Comparison of ENCODE assay signal across 12 mouse cellular contexts in the genomic region with DNA sequence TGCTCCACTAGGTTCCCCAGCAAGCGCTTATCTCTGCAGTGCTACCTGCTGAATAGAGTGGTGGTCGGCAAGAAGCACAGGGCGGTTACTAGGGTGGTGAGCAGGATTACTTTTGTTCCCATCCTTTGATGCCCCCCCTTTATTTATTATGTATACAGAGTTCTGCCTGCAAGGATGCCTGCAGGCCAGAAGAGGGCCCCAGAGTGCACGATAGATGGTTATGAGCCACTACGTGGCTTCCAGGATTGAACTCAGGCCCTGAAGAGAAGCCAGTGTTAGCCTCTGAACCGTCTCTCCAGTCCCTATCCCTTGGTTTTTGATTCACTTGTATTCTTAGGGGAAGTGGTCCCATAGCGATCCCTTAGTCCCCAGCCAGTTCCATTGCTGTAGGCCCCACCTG. TPM values are rescaled to one million over a fixed set of nuclear protein-coding genes. Genes with fewer than 3 reads are reported as not detected.
DNase-seq lines count a peak whose midpoint lies in the region; ATAC-seq and TF ChIP-seq lines count a peak whose summit lies in the region.
"Had no signal": no experiment of that assay in that cellular context is flagged by ENCODE, and none has a peak within 500 bp of the region (broad histone marks: within the 10 kb centered on the region; RNA-seq: fewer than 3 reads in every experiment).

No protein-coding gene starts in this region.

- no peaks in the 10 kb centered on the region for H3K27me3 ChIP-seq in cerebellum, adult 2 months (ENCODE audit: control insufficient read depth, insufficient read depth, low read length)
- H3K27me3 ChIP-seq in kidney, embryonic 16.5 days (ENCODE audit: insufficient read depth, low read length) = no peaks in the 10 kb centered on the region
- no peaks in the 10 kb centered on the region for H3K27me3 ChIP-seq in forebrain, embryonic 14.5 days (replicated peaks; ENCODE audit: control insufficient read depth, insufficient read depth, low read length)
- H3K27me3 ChIP-seq: embryonic facial prominence, embryonic 15.5 days; heart, embryonic 12.5 days had no signal

- H3K36me3 ChIP-seq in kidney, embryonic 16.5 days (ENCODE audit: insufficient read depth, low read length) = no peaks in the 10 kb centered on the region
- H3K36me3 ChIP-seq in forebrain, embryonic 14.5 days (ENCODE audit: control insufficient read depth, insufficient read depth, low read length) = no peaks in the 10 kb centered on the region
- H3K36me3 ChIP-seq: embryonic facial prominence, embryonic 15.5 days; heart, embryonic 12.5 days had no signal

- WGBS in cerebellum, adult 2 months = 80% methylated on average over 7 of the region's 7 CpGs
- 79% methylated on average over 7 of the region's 7 CpGs for WGBS in lung, adult 2 months
- 82% methylated on average over 7 of the region's 7 CpGs for WGBS in kidney, embryonic 16.5 days
- WGBS in forebrain, embryonic 14.5 days = 73% methylated on average over 7 of the region's 7 CpGs

- DNase-seq in cerebellum, adult 2 months = no peak
- DNase-seq in cerebellum, adult 8-10 months = no peak
- DNase-seq in lung, adult 2 months = no peak
- DNase-seq in lung, postnatal 25 days (ENCODE audit: low spot score) = no peak
- peak; percentile 13 for DNase-seq in c-Kit-positive CD71-positive TER-119-positive erythroid progenitor cells, embryonic 14.5 days (ENCODE audit: low spot score)
- peak; percentile 32 for DNase-seq in thymus, postnatal 0 days (ENCODE audit: low spot score)
- no peak for DNase-seq in forebrain, embryonic 14.5 days (ENCODE audit: low spot score)
- DNase-seq: kidney, postnatal 14 days had no signal

- no peaks in the 10 kb centered on the region for H3K4me1 ChIP-seq in cerebellum, adult 2 months (ENCODE audit: control insufficient read depth, insufficient read depth, low read length)
- no peaks in the 10 kb centered on the region for H3K4me1 ChIP-seq in lung, adult 2 months (ENCODE audit: control insufficient read depth, insufficient read depth, low read length)
- no peaks in the 10 kb centered on the region for H3K4me1 ChIP-seq in kidney, embryonic 16.5 days (ENCODE audit: insufficient read depth, low read length)
- no peaks in the 10 kb centered on the region for H3K4me1 ChIP-seq in forebrain, embryonic 14.5 days (ENCODE audit: control insufficient read depth, insufficient read depth, low read length)
- H3K4me1 ChIP-seq: embryonic facial prominence, embryonic 15.5 days; heart, embryonic 12.5 days had no signal

- no peak for ATAC-seq in kidney, embryonic 16.5 days (ENCODE audit: low FRiP score, low TSS enrichment)
- no peak for ATAC-seq in forebrain, embryonic 14.5 days

- H3K4me3 ChIP-seq in cerebellum, adult 2 months (replicated peaks; ENCODE audit: insufficient read depth, low read depth, low read length) = no peak overlapping the region
- no peak overlapping the region for H3K4me3 ChIP-seq in lung, adult 2 months (replicated peaks; ENCODE audit: extremely low read depth, low read depth, low read length)
- H3K4me3 ChIP-seq in kidney, embryonic 16.5 days (ENCODE audit: low read length) = no peak overlapping the region
- H3K4me3 ChIP-seq in forebrain, embryonic 14.5 days (ENCODE audit: low read depth, low read length) = no peak overlapping the region
- H3K4me3 ChIP-seq: embryonic facial prominence, embryonic 15.5 days; heart, embryonic 12.5 days; myocyte had no signal

- H3K27ac ChIP-seq in cerebellum, adult 2 months (ENCODE audit: insufficient read depth, low read length) = no peak overlapping the region
- no peak overlapping the region for H3K27ac ChIP-seq in kidney, embryonic 16.5 days (ENCODE audit: low read length)
- no peak overlapping the region for H3K27ac ChIP-seq in forebrain, embryonic 14.5 days (ENCODE audit: low read depth, low read length)
- H3K27ac ChIP-seq: embryonic facial prominence, embryonic 15.5 days had no signal

- no peak overlapping the region for H3K4me2 ChIP-seq in kidney, embryonic 16.5 days (replicated peaks; ENCODE audit: low read depth, low read length)
- H3K4me2 ChIP-seq in forebrain, embryonic 14.5 days (ENCODE audit: low read length) = no peak overlapping the region
- H3K4me2 ChIP-seq: embryonic facial prominence, embryonic 15.5 days; heart, embryonic 12.5 days had no signal

- H3K9me3 ChIP-seq in kidney, embryonic 16.5 days (ENCODE audit: low read length) = no peaks in the 10 kb centered on the region
- H3K9me3 ChIP-seq in forebrain, embryonic 14.5 days (replicated peaks; ENCODE audit: control insufficient read depth, low read length) = no peaks in the 10 kb centered on the region
- H3K9me3 ChIP-seq: embryonic facial prominence, embryonic 15.5 days; heart, embryonic 12.5 days had no signal

- TF ChIP-seq POLR2A in cerebellum, adult 2 months (IDR thresholded peaks at IDR 0.05; ENCODE audit: borderline replicate concordance, insufficient read depth, low read length) = no peak
- no peak for TF ChIP-seq POLR2A in lung, adult 2 months (IDR thresholded peaks at IDR 0.05; ENCODE audit: borderline replicate concordance, extremely low read depth, low read depth, low read length)

- H3K9ac ChIP-seq in kidney, embryonic 16.5 days (replicated peaks; ENCODE audit: low read length) = no peak overlapping the region
- H3K9ac ChIP-seq in forebrain, embryonic 14.5 days (ENCODE audit: low read length) = no peak overlapping the region
- H3K9ac ChIP-seq: embryonic facial prominence, embryonic 15.5 days; heart, embryonic 12.5 days had no signal

- TF ChIP-seq CTCF in cerebellum, adult 2 months (IDR thresholded peaks at IDR 0.05; ENCODE audit: borderline replicate concordance, insufficient read depth, low read depth, low read length) = peak; percentile 18; the same call in 1 of the 2 replicates
- TF ChIP-seq CTCF in lung, adult 2 months (IDR thresholded peaks at IDR 0.05; ENCODE audit: insufficient read depth, low read length) = 0 out of 2 replicates have a peak, but pooled peaks have one; percentile 17

RNA-seq across cellular contexts. Expression of a gene that starts 25.5 kb away (rescaled TPM):
- polyA plus RNA-seq in cerebellum, adult 2 months (2012; rRNA removed) = 0.87 and 0.98 TPM in 2 replicates
- 0.19 and 0.37 TPM in 2 replicates for polyA plus RNA-seq in lung, adult 2 months (2012; rRNA removed)
- polyA plus RNA-seq in thymus, postnatal 0 days (2015; fragmentation: Nextera tagmentation; extraction: Ambion mirVana) = 11.9 and 14.3 TPM in 2 replicates
- 12.7 and 15.1 TPM in 2 replicates for polyA plus RNA-seq in kidney, embryonic 16.5 days (2015; fragmentation: Nextera tagmentation; extraction: Ambion mirVana)
- polyA plus RNA-seq in forebrain, embryonic 14.5 days (2014; fragmentation: Nextera tagmentation; extraction: Ambion mirVana) = 4.5 and 6.8 TPM in 2 replicates

Comparison
In these comparisons a context has a peak if more than half of its experiments do, and no peak if none do; other contexts are left out.
1. DNase-seq: peak in c-Kit-positive CD71-positive TER-119-positive erythroid progenitor cells, embryonic 14.5 days (single experiment) and thymus, postnatal 0 days (single experiment); none in cerebellum, adult 2 months (0 of 2), cerebellum, adult 8-10 months (single experiment), lung, adult 2 months (single experiment), lung, postnatal 25 days (single experiment) and forebrain, embryonic 14.5 days (single experiment).